Mouse (Mus musculus) common myeloid progenitor, adult 5-6 weeks (primary cell): Measurements from ENCODE around the gene Sema6d. TPM values are rescaled to one million over a fixed set of nuclear protein-coding genes. Genes with fewer than 3 reads are reported as not detected.
A peak's percentile ranks its signal among the peaks of the same experiment; 100 is the strongest.

ENCODE experiments used
- ATAC-seq: replicated peaks from 2 replicates; pipeline ENCODE4 v1.8.0; 2016; ENCODE audit warnings: low read depth, mild to moderate bottlenecking, moderate TSS enrichment, inconsistent platforms; ENCODE audit not compliant: poor library complexity, severe bottlenecking
- total RNA-seq: library from RNA; stranded (forward); fragments of 200-1000, 187-1606 nt; gene quantifications from 2 replicates; pipeline ENCODE4 v1.2.3, GENCODE M21; 2017

The Sema6d gene
- total RNA-seq, 1 experiment from 2014 or later = not detected

DNA sequence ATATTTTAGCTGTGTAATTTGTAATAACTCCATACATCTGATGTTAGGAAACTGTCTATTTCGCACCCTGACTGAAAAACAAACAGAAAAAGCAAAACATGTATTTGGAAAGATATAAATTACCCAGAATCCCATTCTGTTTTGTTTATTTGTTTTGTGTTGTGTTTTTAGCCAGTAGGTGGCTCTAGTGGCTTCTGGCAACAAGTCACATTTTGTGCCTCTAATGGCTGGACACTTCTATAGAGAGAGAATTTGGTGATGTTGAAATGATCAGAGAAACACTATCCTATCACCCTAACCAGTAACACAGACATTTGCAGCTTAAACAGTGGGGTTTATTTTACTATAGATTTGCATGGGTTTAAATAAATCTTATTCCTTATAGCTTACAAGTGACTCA lies 515.6 kb downstream of the Sema6d start:
- no peak for ATAC-seq

DNA sequence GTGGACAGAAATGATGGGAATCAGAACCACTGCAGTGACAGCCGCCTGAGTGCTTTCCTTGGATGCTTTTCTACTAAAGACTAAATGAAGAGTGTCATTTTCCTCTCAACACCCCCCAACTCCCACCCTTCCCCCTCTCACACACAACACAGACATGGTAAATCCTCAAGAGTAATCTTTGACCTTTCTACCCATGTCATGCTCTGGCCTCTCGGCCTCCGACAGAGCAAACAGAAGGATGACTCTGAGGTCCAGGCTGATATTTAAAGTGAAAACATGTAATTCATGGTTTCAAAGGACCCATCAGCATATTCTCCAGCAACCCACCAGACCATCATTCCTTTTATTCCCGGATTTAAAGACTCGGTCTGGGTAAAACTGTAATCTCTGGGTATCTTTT lies 518.2 kb downstream of the Sema6d start:
- ATAC-seq = no peak

DNA sequence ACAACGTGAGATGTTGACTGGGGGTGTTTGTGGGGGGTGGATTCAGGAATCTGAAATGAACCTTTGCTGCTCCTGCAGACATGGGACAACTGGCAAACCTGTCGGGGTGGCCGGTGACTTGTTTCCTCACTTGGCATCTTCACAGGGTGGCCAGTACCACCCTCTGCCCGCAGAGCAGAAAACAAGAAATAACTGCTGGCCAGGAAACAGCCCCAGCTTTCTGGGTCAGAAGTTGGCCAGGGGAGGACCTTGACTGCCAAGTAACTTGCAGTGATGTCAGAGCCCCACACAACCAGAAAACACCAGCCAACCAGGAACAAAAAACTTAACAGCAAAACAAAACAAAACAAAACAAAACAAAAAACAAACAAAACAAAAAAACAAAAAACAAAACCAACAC lies 518.8 kb downstream of the Sema6d start:
- ATAC-seq = no peak

DNA sequence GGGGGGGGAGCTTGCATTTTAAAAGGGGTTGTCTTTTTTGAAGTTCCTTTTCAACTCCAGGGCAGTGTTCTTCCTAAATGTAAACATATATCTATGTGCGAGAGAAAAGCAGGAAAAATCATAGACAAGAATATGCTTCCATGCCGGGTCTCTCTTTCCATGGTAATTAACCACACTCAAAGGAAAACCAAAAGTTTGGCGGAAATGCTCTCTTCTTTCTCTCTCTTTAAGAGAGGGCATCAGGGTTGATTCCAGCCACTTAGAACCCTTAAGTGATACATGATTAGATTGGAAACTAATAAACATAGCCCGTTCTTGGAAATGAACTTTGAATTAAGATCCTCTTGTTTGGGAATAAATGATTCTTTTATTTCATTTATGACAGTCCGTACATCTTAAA lies 519.2 kb downstream of the Sema6d start:
- no peak for ATAC-seq

DNA sequence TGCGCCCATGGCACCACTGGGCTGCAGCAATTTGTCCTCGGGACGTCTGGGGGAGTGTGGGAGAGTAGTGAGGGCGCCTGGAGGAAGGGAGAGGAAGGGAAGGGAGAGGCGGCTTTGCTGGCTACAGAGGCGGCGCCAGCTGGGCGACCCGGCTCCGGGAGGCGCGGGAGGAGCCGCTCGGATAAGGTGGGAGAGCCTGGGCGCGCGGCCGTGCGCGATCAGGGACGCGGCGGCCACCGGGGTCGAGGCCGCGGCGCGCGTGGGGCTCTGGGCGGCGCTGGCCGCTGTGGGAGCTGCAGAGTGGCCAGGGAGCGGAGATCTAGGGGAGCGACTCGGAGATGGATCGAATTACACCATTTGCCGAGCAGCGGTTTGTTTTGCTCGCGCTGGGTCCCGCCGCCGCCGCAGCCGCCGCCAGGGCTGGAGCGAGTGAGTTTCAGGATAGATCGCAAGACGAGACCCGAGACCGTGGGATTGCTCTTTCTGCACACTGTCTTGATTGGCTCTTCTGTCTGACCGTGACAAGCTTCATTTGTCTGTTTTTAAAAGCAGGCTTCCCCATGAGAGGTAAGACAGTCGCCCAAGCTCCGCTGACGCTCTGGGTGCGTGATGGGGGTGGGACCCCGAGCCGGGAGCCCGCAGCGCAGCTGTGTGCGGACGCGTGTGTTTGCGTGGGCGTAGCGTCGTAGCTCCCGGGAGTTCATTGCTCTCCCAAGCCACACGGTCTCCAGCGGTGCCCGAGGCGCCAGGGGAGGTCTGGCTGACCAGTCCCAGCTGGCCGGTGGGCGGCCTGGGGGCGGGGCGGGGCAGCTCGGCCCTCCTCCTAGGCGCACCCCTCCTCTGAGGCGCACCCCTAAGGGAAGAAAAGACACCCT lies 520.2 kb downstream of the Sema6d start:
- ATAC-seq = peak; percentile 62

DNA sequence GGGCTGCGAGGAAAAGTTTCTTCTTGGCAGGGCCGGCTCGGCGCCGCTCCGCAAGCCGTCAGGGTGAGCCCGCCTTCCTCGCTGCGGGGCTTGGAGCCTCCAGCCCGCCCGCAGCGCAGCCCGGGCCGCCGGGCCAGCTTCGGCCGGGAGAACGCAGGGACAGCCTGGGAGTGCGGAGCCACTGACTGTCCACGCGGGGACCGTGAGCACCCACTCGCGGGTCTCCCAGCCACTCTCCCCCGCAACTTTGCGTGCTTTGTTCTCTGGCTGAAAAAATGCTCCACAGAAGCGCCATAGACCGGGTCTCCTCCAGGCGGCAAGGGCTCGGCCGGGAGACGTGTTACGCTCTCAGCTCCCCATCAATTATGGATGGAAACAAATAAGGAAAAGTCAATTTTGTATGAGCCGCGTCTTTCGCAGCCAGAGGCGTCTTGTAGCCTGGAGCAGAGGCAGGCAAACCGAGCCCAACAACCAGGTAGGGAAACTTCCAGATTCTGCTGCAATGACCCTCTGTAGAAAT lies 520.9 kb downstream of the Sema6d start:
- ATAC-seq = no peak

DNA sequence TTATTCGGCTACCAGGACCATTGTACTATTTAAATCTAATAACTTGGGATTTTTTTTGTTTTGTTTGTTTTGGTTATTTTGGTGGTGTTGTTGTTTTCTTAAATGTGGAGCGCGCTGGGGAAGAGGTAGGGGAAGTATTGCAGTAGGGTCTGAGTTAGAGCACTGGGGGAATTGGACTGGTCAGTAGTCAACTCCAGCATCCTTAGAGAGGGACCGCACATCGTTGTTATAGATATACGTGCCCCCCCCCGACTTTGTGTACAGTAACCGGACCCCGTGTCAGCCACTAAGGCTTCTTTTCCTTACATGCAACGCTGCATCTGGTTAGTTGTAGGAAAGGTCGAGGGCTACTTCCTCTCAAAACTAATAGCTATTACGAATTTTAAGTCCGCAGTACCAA lies 521.5 kb downstream of the Sema6d start:
- no peak for ATAC-seq

DNA sequence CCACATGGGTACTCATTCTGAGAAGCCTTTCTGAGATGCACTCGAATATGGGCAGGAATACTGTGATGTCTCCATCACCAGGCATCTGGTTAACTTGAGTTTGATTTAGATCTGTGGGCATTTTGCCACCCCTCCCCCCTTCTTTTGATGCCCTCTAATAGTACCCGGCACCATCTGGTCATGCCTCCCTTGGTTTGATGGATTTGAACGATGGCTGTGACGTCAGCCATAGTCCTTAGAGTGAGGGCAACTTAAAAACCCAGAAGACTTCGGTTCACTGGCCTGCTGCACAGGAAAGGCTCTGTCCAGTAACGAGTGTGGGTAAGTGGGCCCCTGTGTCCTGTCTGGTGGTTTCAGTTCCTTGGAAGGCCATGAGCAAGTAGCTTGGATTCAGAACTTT lies 522.5 kb downstream of the Sema6d start:
- no peak for ATAC-seq

DNA sequence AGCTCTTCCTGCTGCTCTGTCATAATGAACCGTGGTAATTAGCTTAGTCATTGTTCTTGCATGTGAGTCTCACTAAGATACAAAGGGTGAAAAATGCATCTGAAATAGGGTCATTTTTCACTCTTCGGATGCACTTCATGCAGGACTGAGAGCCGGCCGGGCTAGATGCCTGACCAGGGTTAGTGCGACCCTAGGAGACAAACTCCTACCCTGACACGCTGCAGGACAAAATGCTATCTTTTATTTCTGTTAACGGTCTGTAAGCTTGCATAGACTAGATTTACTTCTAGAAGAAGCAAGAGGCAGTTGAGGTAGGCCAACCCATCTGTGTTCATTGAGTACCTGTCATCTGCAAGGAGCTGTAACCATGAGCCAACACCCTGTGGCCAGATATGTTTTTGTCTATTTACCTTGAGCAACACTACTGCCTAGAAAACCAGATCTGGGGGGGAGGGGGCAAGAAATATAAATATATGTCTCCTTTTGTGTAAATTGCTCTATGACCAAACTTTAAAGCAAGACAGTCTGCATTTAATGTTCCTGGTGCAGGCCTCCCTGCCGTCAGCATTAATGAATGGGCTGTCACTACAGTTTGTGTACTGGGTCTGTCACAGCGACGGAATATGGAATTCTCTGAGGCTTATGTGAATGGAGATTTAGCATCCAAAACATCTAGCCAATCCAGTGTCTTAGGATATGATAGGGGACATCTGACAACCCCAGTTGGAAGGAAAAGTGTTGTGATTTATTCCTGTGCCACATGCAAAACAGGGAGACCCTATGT lies 523.1 kb downstream of the Sema6d start:
- ATAC-seq = no peak

DNA sequence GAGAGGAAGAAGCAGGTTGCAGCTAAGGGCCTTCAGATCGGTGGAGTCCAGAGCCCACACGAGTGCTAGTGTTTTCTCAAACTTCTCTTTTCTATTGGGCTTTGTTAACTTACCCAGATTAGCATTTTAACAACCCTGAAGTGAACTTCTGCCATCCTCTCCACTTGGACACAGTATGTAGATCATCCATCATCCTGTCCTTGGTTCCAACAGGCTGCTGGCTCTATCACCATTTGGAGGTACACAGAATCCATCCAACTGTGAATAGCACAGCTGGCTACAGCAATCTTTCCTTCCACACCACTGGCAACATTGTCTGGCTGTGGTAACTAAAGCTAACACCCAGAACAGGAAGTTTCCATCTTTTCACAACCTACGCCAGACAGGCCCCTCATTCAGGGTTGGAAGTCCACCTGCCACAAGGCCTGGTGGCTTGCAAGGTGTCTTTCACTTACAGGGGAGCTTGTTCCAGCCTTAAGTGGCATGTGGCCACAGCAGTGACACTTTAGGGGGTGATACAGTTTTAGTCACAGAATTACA lies 524.0 kb downstream of the Sema6d start:
- ATAC-seq = no peak

DNA sequence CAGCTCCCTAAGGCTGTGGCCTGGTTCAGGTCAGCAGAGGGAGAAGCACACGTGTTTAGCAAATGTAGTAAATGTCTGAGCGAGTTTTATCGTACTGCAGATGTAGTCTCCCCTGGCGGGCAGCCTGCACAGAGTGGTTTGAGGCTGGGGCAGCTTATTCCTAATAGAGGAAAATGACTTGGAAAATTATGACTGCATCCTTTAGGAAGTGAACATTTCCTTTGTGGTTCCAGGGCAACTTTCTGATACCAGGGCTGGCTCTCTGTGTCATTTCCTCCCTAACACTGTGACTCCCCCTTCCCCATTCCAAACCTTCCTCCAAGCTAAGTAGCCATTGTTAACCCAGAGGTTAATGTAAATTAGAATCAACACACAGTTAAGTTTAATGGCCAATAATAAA lies 527.0 kb downstream of the Sema6d start:
- ATAC-seq = peak; percentile 34

DNA sequence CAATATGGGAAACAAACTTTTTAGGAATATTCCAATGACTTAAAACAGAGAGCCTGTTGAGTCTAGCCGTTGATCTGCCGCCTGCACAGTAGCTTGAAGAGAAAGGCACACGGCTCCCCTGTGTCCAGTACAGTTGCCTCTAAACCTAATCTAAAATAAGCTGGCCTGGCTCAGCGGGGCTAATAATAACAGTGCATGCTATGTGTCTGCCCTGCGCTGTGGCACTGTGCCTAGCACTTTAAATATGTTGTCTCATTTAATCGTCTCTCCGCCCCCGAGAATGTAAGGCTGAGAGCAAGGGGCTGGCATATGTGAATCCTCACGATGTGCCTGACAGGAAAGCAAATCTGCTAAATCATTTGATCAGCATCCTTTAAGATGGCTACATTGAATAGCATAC lies 527.7 kb downstream of the Sema6d start:
- ATAC-seq = no peak

DNA sequence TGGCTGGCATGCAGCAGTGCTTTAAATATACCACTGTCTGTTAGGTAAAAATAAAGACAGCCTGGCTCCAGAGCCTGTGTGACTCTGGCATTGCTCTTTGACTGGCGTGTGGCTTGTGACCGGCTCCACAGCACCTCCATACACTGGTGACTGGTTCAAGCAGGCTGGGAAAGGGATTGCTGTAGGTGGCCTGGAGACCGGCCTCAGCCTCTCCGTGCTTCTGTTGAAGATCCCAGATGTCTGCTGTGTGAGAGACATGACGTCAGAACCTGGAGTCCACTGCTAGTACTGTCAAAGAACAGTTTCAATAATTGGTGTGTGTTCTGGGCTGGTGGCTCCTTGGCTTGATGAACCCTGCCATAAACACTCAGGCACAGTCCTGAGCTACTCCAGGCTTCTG lies 528.3 kb downstream of the Sema6d start:
- ATAC-seq = no peak

DNA sequence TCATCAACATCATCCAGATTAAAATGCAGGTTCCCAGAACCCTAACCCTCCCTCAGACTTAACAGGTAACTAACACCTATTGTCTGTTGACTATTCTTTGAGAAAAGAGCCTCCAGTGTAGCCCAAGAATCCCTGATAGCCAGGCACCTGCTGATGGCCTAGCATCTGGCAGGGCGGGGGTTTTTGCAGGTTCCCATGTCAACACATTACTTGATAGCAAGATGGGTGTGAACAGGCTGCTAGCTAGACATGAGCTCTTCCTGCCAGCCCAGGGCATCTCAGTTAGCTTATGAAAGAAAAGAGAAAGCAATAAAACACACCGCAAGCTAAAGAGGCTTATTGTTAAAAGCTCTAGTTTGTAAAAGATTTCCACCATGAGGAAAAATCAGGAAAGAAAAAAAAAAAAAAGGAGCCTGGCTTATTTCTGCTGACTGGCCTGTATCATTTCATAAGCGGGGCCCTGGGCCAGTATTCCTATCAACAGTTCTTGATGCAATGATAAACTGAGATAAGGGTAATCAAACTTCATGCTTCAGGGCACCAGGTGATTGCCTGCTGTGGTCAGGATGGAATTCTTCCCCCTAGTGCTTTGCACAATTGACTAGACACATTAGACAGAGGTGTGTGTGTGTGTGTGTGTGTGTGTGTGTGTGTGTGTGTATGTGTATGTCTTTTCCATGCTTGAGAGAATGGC lies 528.9 kb downstream of the Sema6d start:
- no peak for ATAC-seq

DNA sequence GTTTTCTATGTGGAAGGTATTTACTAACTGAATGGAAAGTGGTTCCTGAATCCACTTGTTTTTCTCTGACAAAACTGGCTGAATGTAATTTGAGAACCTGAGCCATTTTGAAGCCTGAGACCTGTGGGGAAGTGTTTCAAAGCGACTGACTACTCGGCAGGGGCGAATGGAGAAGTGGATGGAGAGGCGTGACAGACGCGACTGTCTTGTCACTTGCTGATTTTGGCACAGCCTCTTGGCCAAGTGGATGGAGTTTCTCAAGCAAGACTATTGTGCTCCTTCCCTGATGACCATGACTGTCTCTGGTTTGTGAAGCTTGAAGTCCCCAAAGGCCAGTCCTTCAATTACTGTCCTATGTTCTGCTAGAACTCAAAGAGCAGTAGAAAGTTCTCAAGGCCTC lies 530.7 kb downstream of the Sema6d start:
- ATAC-seq = no peak

DNA sequence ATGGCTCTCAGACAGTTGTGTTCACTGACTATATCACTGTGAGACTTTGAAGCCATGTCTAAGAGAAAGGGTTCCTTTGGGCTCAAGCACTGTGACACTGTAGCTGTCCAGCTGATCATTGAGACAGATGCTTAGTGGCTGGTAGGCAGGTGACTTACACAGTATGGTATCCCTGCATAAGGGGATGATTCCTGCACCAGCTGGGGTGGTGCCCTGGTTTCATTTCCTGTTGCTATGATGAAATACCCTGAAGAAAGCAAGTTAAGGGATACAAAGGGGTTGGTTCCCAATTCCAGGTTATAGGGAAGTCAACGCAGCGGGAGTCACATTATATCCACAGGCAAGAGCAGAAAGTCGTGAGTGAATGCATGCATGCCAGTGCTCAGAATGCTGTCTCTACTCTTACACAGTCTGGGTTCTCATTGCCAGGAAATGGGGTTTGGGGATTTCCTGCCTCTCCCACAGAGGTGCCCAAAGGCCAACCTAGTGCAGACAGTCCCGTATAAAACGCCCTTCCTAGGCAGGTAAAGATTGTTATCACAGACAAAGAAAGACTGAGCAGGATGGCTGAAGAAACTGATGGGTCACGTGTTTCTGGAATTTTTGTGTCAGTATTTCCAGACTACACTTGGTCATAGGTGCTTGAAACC lies 532.3 kb downstream of the Sema6d start:
- ATAC-seq = peak; percentile 70

DNA sequence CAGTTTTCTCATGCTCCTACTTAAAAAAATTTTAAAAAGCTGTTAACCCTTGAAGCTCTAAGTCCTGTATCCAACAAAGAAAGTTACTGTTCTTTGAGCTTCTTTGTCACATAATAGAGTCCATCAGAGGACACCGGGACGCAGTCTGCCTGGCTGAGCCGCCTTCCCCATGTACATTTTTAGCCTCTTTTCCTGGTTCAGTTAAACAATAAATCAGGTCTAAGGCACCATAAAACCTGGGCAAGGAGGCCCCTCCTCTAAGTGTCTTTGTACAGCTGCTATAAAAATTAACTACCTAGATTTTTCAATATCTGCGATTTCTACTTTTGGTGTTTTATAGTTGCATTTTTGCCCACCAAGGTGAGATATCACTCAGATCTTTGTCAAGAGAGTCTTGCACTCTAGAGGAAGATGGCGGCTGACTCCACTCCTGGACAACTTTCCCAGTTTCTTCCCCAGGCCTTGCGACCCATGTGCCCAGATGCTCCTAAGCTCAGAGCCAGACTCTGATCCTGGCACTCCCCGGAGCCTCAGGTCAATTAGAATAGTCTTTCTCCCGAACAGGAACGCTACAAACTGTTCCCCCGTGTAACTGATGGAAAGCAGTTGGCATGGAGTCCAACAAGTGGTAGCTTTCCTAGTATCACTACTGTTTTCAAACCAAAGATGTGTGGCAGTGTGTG lies 534.6 kb downstream of the Sema6d start:
- no peak for ATAC-seq

DNA sequence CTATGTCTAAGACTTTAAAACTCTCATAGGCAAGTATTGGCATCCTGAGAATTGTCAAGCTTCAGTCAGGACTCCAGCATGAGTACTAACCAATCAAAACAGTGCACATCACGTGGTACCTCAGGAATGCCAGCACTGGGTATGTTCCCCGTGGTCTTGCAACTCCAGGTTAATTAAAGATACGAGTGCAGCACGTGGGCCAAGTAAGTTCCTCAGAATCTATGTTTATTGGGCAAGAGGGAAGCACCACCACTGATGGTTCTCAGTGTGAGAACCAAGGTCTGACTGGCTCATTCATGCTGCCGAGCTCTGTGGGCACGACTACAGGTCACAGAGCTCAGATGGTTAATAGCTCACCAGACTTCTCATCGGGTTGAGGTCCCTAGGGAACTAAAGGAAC lies 536.7 kb downstream of the Sema6d start:
- no peak for ATAC-seq

DNA sequence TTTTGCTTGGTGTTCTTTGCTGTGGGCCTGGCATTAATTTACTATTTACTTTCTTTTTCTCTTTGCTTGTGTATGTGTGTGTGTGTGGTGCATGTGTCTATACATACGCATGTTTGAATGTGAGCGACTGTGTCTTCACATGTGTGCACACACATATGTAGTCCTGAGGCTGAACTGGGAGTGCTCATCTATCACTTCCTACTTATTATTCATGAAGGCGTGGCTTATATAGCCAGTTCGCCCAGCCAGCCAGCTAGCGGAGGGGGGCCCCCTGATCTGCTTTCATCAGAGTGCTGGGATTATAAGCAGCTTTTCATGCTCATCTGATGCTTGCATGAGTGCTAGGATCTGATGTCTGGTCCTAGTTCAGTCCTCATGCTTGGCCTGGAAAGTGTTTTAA lies 537.9 kb downstream of the Sema6d start:
- ATAC-seq = no peak
